Mouse (Mus musculus): Measurements from ENCODE around the gene Entpd7. TPM values are rescaled to one million over a fixed set of nuclear protein-coding genes. Genes with fewer than 3 reads are reported as not detected.

Entpd7 gene
- polyA plus RNA-seq, 1 experiment from 2014 or later: 2.5 TPM

- H3K4me3 ChIP-seq (ENCODE audit: low read depth, low read length): no peak overlapping the region
Observed at GRCm38 (mm10) chr19:43729296-43730036, 40.0 kb downstream of the Entpd7 start.

GRCm38 (mm10) chr19:43730037-43730428, 40.6 kb downstream of the Entpd7 start:
- ATAC-seq (ENCODE audit: low read depth): no peak
- WGBS (ENCODE audit: insufficient replicate concordance): 64% methylated on average over 8 of the region's 8 CpGs
- no peak overlapping the region for H3K4me2 ChIP-seq (ENCODE audit: low read depth, low read length)
- H3K27ac ChIP-seq (ENCODE audit: low read length): no peak overlapping the region
- H3K9ac ChIP-seq (ENCODE audit: low read depth, low read length): no peak overlapping the region
- H3K4me3 ChIP-seq (ENCODE audit: low read depth, low read length): no peak overlapping the region
- H3K4me1 ChIP-seq (ENCODE audit: control insufficient read depth, low read depth, low read length): no peaks in the 10 kb centered on the region
- H3K36me3 ChIP-seq (ENCODE audit: control insufficient read depth, insufficient read depth): peaks cover 2% of the 10 kb centered on the region; the same call in 1 of the 2 replicates
- no peaks in the 10 kb centered on the region for H3K9me3 ChIP-seq (replicated peaks; ENCODE audit: control insufficient read depth, low read length)
- H3K27me3 ChIP-seq (ENCODE audit: control insufficient read depth, insufficient read depth, low read depth, low read length): no peaks in the 10 kb centered on the region

More at GRCm38 (mm10) chr19:43729296-43730036, 40.0 kb downstream of the Entpd7 start:
- H3K4me1 ChIP-seq (ENCODE audit: control insufficient read depth, low read depth, low read length): no peaks in the 10 kb centered on the region
- ATAC-seq (ENCODE audit: low read depth): no peak
- peak overlapping the region; percentile 22; the same call in 1 of the 2 replicates for H3K4me2 ChIP-seq (ENCODE audit: low read depth, low read length)
- no peaks in the 10 kb centered on the region for H3K27me3 ChIP-seq (ENCODE audit: control insufficient read depth, insufficient read depth, low read depth, low read length)
- WGBS (ENCODE audit: insufficient replicate concordance): 58% methylated on average over 22 of the region's 22 CpGs
- no peak overlapping the region for H3K27ac ChIP-seq (ENCODE audit: low read length)
- no peak overlapping the region for H3K9ac ChIP-seq (ENCODE audit: low read depth, low read length)
- H3K36me3 ChIP-seq (ENCODE audit: control insufficient read depth, insufficient read depth): peaks cover 2% of the 10 kb centered on the region; the same call in 1 of the 2 replicates
- no peaks in the 10 kb centered on the region for H3K9me3 ChIP-seq (replicated peaks; ENCODE audit: control insufficient read depth, low read length)

- Histone ChIP-seq H3K27ac (ENCODE audit: low read length) (no peak overlapping the region), H3K4me1 (ENCODE audit: control insufficient read depth, low read depth, low read length) (no peaks in the 10 kb centered on the region), H3K9me3 (replicated peaks; ENCODE audit: control insufficient read depth, low read length) (no peaks in the 10 kb centered on the region), H3K4me3 (ENCODE audit: low read depth, low read length) (no peak overlapping the region), H3K27me3 (ENCODE audit: control insufficient read depth, insufficient read depth, low read depth, low read length) (no peaks in the 10 kb centered on the region), H3K4me2 (ENCODE audit: low read depth, low read length) (no peak overlapping the region), H3K36me3 (ENCODE audit: control insufficient read depth, insufficient read depth) (peaks cover under 1% of the 10 kb centered on the region; the same call in 1 of the 2 replicates), H3K9ac (ENCODE audit: low read depth, low read length) (no peak overlapping the region)
- 71% methylated on average over 7 of the region's 7 CpGs for WGBS (ENCODE audit: insufficient replicate concordance)
- no peak for ATAC-seq (ENCODE audit: low read depth)
Observed at GRCm38 (mm10) chr19:43731157-43731556, 41.7 kb downstream of the Entpd7 start.

- Histone ChIP-seq H3K36me3 (ENCODE audit: control insufficient read depth, insufficient read depth) (peaks cover 40% of the 10 kb centered on the region), H3K27me3 (ENCODE audit: control insufficient read depth, insufficient read depth, low read depth, low read length) (no peaks in the 10 kb centered on the region)
- 88% methylated on average over 10 of the region's 10 CpGs for WGBS (ENCODE audit: insufficient replicate concordance)
Observed at GRCm38 (mm10) chr19:43738409-43738808, 48.9 kb downstream of the Entpd7 start.

GRCm38 (mm10) chr19:43743401-43743800, 53.9 kb downstream of the Entpd7 start:
- Histone ChIP-seq H3K4me3 (ENCODE audit: low read depth, low read length) (no peak overlapping the region), H3K27me3 (ENCODE audit: control insufficient read depth, insufficient read depth, low read depth, low read length) (no peaks in the 10 kb centered on the region), H3K9me3 (replicated peaks; ENCODE audit: control insufficient read depth, low read length) (no peaks in the 10 kb centered on the region), H3K4me2 (ENCODE audit: low read depth, low read length) (no peak overlapping the region), H3K36me3 (ENCODE audit: control insufficient read depth, insufficient read depth) (peaks cover 46% of the 10 kb centered on the region), H3K4me1 (ENCODE audit: control insufficient read depth, low read depth, low read length) (no peaks in the 10 kb centered on the region), H3K9ac (ENCODE audit: low read depth, low read length) (no peak overlapping the region), H3K27ac (ENCODE audit: low read length) (no peak overlapping the region)
- no peak for ATAC-seq (ENCODE audit: low read depth)
- WGBS (ENCODE audit: insufficient replicate concordance): 87% methylated on average over 7 of the region's 7 CpGs

More at GRCm38 (mm10) chr19:43738409-43738808, 48.9 kb downstream of the Entpd7 start:
- H3K4me3 ChIP-seq (ENCODE audit: low read depth, low read length): no peak overlapping the region
- no peaks in the 10 kb centered on the region for H3K4me1 ChIP-seq (ENCODE audit: control insufficient read depth, low read depth, low read length)
- no peak overlapping the region for H3K27ac ChIP-seq (ENCODE audit: low read length)
- H3K9me3 ChIP-seq (replicated peaks; ENCODE audit: control insufficient read depth, low read length): no peaks in the 10 kb centered on the region
- ATAC-seq (ENCODE audit: low read depth): no peak
- H3K4me2 ChIP-seq (ENCODE audit: low read depth, low read length): no peak overlapping the region
- no peak overlapping the region for H3K9ac ChIP-seq (ENCODE audit: low read depth, low read length)

- Histone ChIP-seq H3K27ac (ENCODE audit: low read length) (no peak overlapping the region), H3K36me3 (ENCODE audit: control insufficient read depth, insufficient read depth) (peaks cover 35% of the 10 kb centered on the region), H3K4me2 (ENCODE audit: low read depth, low read length) (no peak overlapping the region), H3K4me1 (ENCODE audit: control insufficient read depth, low read depth, low read length) (no peaks in the 10 kb centered on the region), H3K9me3 (replicated peaks; ENCODE audit: control insufficient read depth, low read length) (no peaks in the 10 kb centered on the region), H3K27me3 (ENCODE audit: control insufficient read depth, insufficient read depth, low read depth, low read length) (no peaks in the 10 kb centered on the region), H3K9ac (ENCODE audit: low read depth, low read length) (no peak overlapping the region), H3K4me3 (ENCODE audit: low read depth, low read length) (no peak overlapping the region)
- no peak for ATAC-seq (ENCODE audit: low read depth)
- 43% methylated on average over 3 of the region's 3 CpGs for WGBS (ENCODE audit: insufficient replicate concordance)
Observed at GRCm38 (mm10) chr19:43745740-43746139, 56.3 kb downstream of the Entpd7 start.

GRCm38 (mm10) chr19:43747877-43748276, 58.4 kb downstream of the Entpd7 start:
- H3K27me3 ChIP-seq (ENCODE audit: control insufficient read depth, insufficient read depth, low read depth, low read length): no peaks in the 10 kb centered on the region
- WGBS (ENCODE audit: insufficient replicate concordance): 77% methylated on average over 4 of the region's 4 CpGs
- no peak overlapping the region for H3K4me3 ChIP-seq (ENCODE audit: low read depth, low read length)
- peaks cover 25% of the 10 kb centered on the region for H3K36me3 ChIP-seq (ENCODE audit: control insufficient read depth, insufficient read depth)
- ATAC-seq (ENCODE audit: low read depth): no peak
- no peaks in the 10 kb centered on the region for H3K9me3 ChIP-seq (replicated peaks; ENCODE audit: control insufficient read depth, low read length)
- H3K9ac ChIP-seq (ENCODE audit: low read depth, low read length): no peak overlapping the region
- H3K4me2 ChIP-seq (ENCODE audit: low read depth, low read length): no peak overlapping the region
- H3K27ac ChIP-seq (ENCODE audit: low read length): no peak overlapping the region
- H3K4me1 ChIP-seq (ENCODE audit: control insufficient read depth, low read depth, low read length): peaks cover 4% of the 10 kb centered on the region

GRCm38 (mm10) chr19:43750008-43750407, 60.5 kb downstream of the Entpd7 start:
- H3K27ac ChIP-seq (ENCODE audit: low read length): no peak overlapping the region
- H3K36me3 ChIP-seq (ENCODE audit: control insufficient read depth, insufficient read depth): peaks cover 17% of the 10 kb centered on the region
- H3K27me3 ChIP-seq (ENCODE audit: control insufficient read depth, insufficient read depth, low read depth, low read length): no peaks in the 10 kb centered on the region
- H3K4me1 ChIP-seq (ENCODE audit: control insufficient read depth, low read depth, low read length): peaks cover 8% of the 10 kb centered on the region
- H3K4me3 ChIP-seq (ENCODE audit: low read depth, low read length): no peak overlapping the region
- no peak overlapping the region for H3K4me2 ChIP-seq (ENCODE audit: low read depth, low read length)
- ATAC-seq (ENCODE audit: low read depth): no peak
- H3K9me3 ChIP-seq (replicated peaks; ENCODE audit: control insufficient read depth, low read length): no peaks in the 10 kb centered on the region
- 86% methylated on average over 2 of the region's 2 CpGs for WGBS (ENCODE audit: insufficient replicate concordance)
- H3K9ac ChIP-seq (ENCODE audit: low read depth, low read length): no peak overlapping the region

GRCm38 (mm10) chr19:43752489-43753225, 63.2 kb downstream of the Entpd7 start, which contains the start of the genes Cutc and Cox15:
TSS of gene Cutc (plus strand) at chr19:43752996.
TSS of gene Cox15 (minus strand) at chr19:43753000.
- peaks cover 8% of the 10 kb centered on the region for H3K4me1 ChIP-seq (ENCODE audit: control insufficient read depth, low read depth, low read length)
- under 1% methylated on average over 62 of the region's 62 CpGs for WGBS (ENCODE audit: insufficient replicate concordance)
- peaks cover 9% of the 10 kb centered on the region for H3K36me3 ChIP-seq (ENCODE audit: control insufficient read depth, insufficient read depth)
- no peaks in the 10 kb centered on the region for H3K9me3 ChIP-seq (replicated peaks; ENCODE audit: control insufficient read depth, low read length)
- peak within 1 kb of the TSS; percentile 81 for H3K4me2 ChIP-seq (ENCODE audit: low read depth, low read length)
- peak within 1 kb of the TSS; percentile 89 for H3K9ac ChIP-seq (ENCODE audit: low read depth, low read length)
- H3K27ac ChIP-seq (ENCODE audit: low read length): peak within 1 kb of the TSS; percentile 96
- peak; percentile 95 for ATAC-seq (ENCODE audit: low read depth)
- peak within 1 kb of the TSS; percentile 87 for H3K4me3 ChIP-seq (ENCODE audit: low read depth, low read length)
- H3K27me3 ChIP-seq (ENCODE audit: control insufficient read depth, insufficient read depth, low read depth, low read length): no peaks in the 10 kb centered on the region

Measured in liver, embryonic 16.5 days (tissue).